Mouse (Mus musculus) forebrain, postnatal 0 days (tissue): ENCODE data around the gene Tecpr2. TPM values are rescaled to one million over a fixed set of nuclear protein-coding genes. Genes with fewer than 3 reads are reported as not detected.

Experiments used
- ATAC-seq: fragments of 200-750 bp; cut with Nextera tagmentation; 2 replicates; pipeline ENCODE4 v1.8.0; 2017; ENCODE audit warnings: mild to moderate bottlenecking, moderate library complexity
- DNase-seq: peaks from one replicate; pipeline ENCODE4 v3.0.0-alpha.2; 2015
- H3K27ac ChIP-seq: fragments of 300-500 bp; sonication (generic); 2 replicates; pipeline ENCODE4 v1.5.1; 2014; ENCODE audit warnings: low read depth, mild to moderate bottlenecking, antibody characterized with exemption, low read length, moderate library complexity, mixed read lengths
- H3K27me3 ChIP-seq: fragments of 300-500 bp; sonication (generic); 2 replicates; pipeline ENCODE4 v1.6.1; 2014; ENCODE audit warnings: mild to moderate bottlenecking, low read length, mixed read lengths; ENCODE audit not compliant: insufficient read depth
- H3K36me3 ChIP-seq: fragments of 300-500 bp; sonication (generic); 2 replicates; pipeline ENCODE4 v1.6.1; 2014; ENCODE audit warnings: mild to moderate bottlenecking, moderate library complexity; ENCODE audit not compliant: insufficient read depth
- H3K4me1 ChIP-seq: fragments of 300-500 bp; sonication (generic); 2 replicates; pipeline ENCODE4 v1.6.1; 2014; ENCODE audit warnings: antibody characterized with exemption; ENCODE audit not compliant: insufficient read depth
- H3K4me2 ChIP-seq: fragments of 300-500 bp; sonication (generic); 2 replicates; pipeline ENCODE4 v1.6.1; 2014; ENCODE audit warnings: low read depth, mild to moderate bottlenecking, moderate library complexity
- H3K4me3 ChIP-seq: fragments of 300-500 bp; sonication (generic); 2 replicates; pipeline ENCODE4 v1.5.1; 2014; ENCODE audit warnings: low read depth, low read length, mixed read lengths
- H3K9ac ChIP-seq: fragments of 300-500 bp; sonication (generic); 2 replicates; pipeline ENCODE4 v1.6.1; 2014; ENCODE audit warnings: mild to moderate bottlenecking
- H3K9me3 ChIP-seq: fragments of 300-500 bp; sonication (generic); 2 replicates; pipeline ENCODE4 v1.6.1; 2016; ENCODE audit warnings: low read length
- CTCF ChIP-seq: sonication (generic); IDR thresholded peaks from 2 replicates; pipeline ENCODE4 v1.5.1; 2016; ENCODE audit warnings: antibody characterized with exemption, control low read depth, low read depth
- WGBS: fragments of 180-500 bp; shearing (Covaris S2); extraction: QIAGEN DNeasy Blood & Tissue Kit; methylation state at CpG from one replicate; pipeline ENCODE4 v1.1.7; 2014; 5-methylcytosine and 5-hydroxymethylcytosine counted together
- polyA plus RNA-seq: library from polyadenylated mRNA; unstranded; fragments of >200 nt; fragmentation: Nextera tagmentation; extraction: Ambion mirVana; gene quantifications from 2 replicates; pipeline ENCODE4 v1.2.1, GENCODE M21; 2015
- total RNA-seq: library from RNA; depleted of rRNA; stranded (reverse); fragments of >200 nt; gene quantifications from 2 replicates; pipeline ENCODE4 v1.2.3, GENCODE M21; 2014; rRNA removed

Tecpr2 gene
- total and polyA plus RNA-seq, 2 experiments from 2014 or later = 5.6 to 25.6 TPM

- no peak overlapping the region for H3K9ac ChIP-seq
- DNase-seq (no peak), ATAC-seq (no peak)
- H3K4me3 ChIP-seq = no peak overlapping the region
- no peak overlapping the region for H3K27ac ChIP-seq
- no peak for TF ChIP-seq CTCF
- H3K4me2 ChIP-seq = no peak overlapping the region
- no peaks in the 10 kb centered on the region for H3K27me3 ChIP-seq
- no peaks in the 10 kb centered on the region for H3K36me3 ChIP-seq
- H3K9me3 ChIP-seq = no peaks in the 10 kb centered on the region
- 66% methylated on average over 6 of the region's 6 CpGs for WGBS
- H3K4me1 ChIP-seq = no peaks in the 10 kb centered on the region
Observed at GRCm38 (mm10) chr12:111009615-111010257, 120.7 kb downstream of the Tecpr2 start.

DNA sequence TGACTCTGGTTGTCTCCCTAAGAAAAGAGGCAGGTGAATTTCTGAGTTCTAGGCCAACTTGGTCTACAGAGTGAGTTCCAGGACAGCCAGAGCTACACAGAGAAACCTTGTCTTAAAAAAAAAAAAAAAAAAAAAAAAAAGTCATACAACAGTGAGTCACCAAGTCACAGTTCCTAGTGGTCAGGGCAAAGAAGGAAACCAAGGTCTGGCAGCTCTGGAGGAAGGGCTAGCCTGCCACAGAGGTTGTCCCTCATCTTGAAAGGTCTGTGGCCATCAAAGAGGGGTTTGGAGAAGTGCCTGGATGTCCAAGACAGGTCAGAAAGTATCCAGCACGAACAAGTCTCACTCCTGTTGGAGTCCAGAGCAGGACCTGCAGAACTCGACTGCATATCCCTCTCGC, 127.7 kb downstream of the Tecpr2 start:
- ATAC-seq = no peak
- H3K4me3 ChIP-seq = no peak overlapping the region
- no peak overlapping the region for H3K27ac ChIP-seq
- TF ChIP-seq CTCF = no peak
- H3K9me3 ChIP-seq = no peaks in the 10 kb centered on the region
- H3K36me3 ChIP-seq = no peaks in the 10 kb centered on the region
- no peaks in the 10 kb centered on the region for H3K4me1 ChIP-seq
- H3K4me2 ChIP-seq = no peak overlapping the region
- WGBS = 84% methylated on average over 3 of the region's 3 CpGs
- DNase-seq = no peak
- H3K9ac ChIP-seq = no peak overlapping the region
- no peaks in the 10 kb centered on the region for H3K27me3 ChIP-seq

GRCm38 (mm10) chr12:111018068-111018467, 129.0 kb downstream of the Tecpr2 start:
- Histone ChIP-seq H3K4me2 (no peak overlapping the region), H3K27me3 (no peaks in the 10 kb centered on the region), H3K4me3 (no peak overlapping the region), H3K9ac (no peak overlapping the region), H3K36me3 (no peaks in the 10 kb centered on the region), H3K9me3 (no peaks in the 10 kb centered on the region), H3K4me1 (no peaks in the 10 kb centered on the region), H3K27ac (no peak overlapping the region)
- ATAC-seq = no peak
- DNase-seq = no peak
- no peak for TF ChIP-seq CTCF
- WGBS = 91% methylated on average over 11 of the region's 11 CpGs

- Histone ChIP-seq H3K4me3 (no peak overlapping the region), H3K9ac (no peak overlapping the region), H3K9me3 (no peaks in the 10 kb centered on the region), H3K4me2 (no peak overlapping the region), H3K4me1 (no peaks in the 10 kb centered on the region), H3K36me3 (no peaks in the 10 kb centered on the region), H3K27ac (no peak overlapping the region), H3K27me3 (no peaks in the 10 kb centered on the region)
- ATAC-seq (no peak), DNase-seq (no peak)
- TF ChIP-seq CTCF = no peak
- WGBS = 93% methylated on average over 2 of the region's 2 CpGs
Observed at GRCm38 (mm10) chr12:111019086-111019485, 130.0 kb downstream of the Tecpr2 start.

GRCm38 (mm10) chr12:111021138-111021537, 132.1 kb downstream of the Tecpr2 start:
- Histone ChIP-seq H3K4me3 (no peak overlapping the region), H3K9ac (no peak overlapping the region), H3K27me3 (no peaks in the 10 kb centered on the region), H3K27ac (no peak overlapping the region), H3K36me3 (no peaks in the 10 kb centered on the region), H3K4me1 (no peaks in the 10 kb centered on the region), H3K9me3 (no peaks in the 10 kb centered on the region), H3K4me2 (no peak overlapping the region)
- DNase-seq (no peak), ATAC-seq (no peak)
- 23% methylated on average over 1 of the region's 1 CpGs for WGBS
- TF ChIP-seq CTCF = no peak

DNA sequence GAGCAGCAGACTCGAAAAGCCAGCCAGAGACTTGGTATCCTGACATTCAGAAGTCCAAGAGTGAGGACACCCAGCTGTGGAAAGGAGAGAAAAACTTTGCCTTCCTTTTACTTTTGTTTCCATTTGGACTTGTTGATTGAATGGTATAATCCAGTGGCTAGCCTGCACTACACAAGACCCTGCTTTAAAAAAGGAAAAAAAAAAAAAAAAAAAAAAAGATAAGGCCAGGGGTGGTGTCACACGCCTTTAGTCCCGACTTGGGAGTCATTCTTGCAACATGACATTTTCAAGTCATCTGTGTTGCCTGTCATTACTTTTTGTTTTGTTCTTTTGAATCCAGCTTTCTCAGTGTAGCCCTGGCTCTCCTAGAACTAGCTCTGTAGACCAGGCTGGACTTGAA, 132.5 kb downstream of the Tecpr2 start:
- no peaks in the 10 kb centered on the region for H3K9me3 ChIP-seq
- H3K36me3 ChIP-seq = no peaks in the 10 kb centered on the region
- H3K4me1 ChIP-seq = no peaks in the 10 kb centered on the region
- DNase-seq = no peak
- H3K27ac ChIP-seq = no peak overlapping the region
- WGBS = 69% methylated on average over 3 of the region's 3 CpGs
- no peak for TF ChIP-seq CTCF
- no peak overlapping the region for H3K4me3 ChIP-seq
- H3K9ac ChIP-seq = no peak overlapping the region
- H3K4me2 ChIP-seq = no peak overlapping the region
- H3K27me3 ChIP-seq = no peaks in the 10 kb centered on the region
- no peak for ATAC-seq

Other genes starting within 250 kb of the Tecpr2 start
- not detected in 2 replicates for gene 1700001K19Rik, start 206.6 kb upstream of the Tecpr2 start, total RNA-seq
- gene 1700001K19Rik, start 206.6 kb upstream of the Tecpr2 start, polyA plus RNA-seq = not detected in 2 replicates
- gene Hsp90aa1, start 186.5 kb upstream of the Tecpr2 start, total RNA-seq = 703 and 720 TPM in 2 replicates
- 1,123 and 1,324 TPM in 2 replicates for gene Hsp90aa1, start 186.5 kb upstream of the Tecpr2 start, polyA plus RNA-seq
- 33.3 and 40.3 TPM in 2 replicates for gene Wdr20, start 151.3 kb upstream of the Tecpr2 start, total RNA-seq
- gene Wdr20, start 151.3 kb upstream of the Tecpr2 start, polyA plus RNA-seq = 12.3 and 17.0 TPM in 2 replicates
- 12.8 and 20.5 TPM in 2 replicates for gene Mok, start 48.3 kb upstream of the Tecpr2 start, total RNA-seq
- gene Mok, start 48.3 kb upstream of the Tecpr2 start, polyA plus RNA-seq = 20.6 and 22.1 TPM in 2 replicates
- gene Zfp839, start 39.0 kb upstream of the Tecpr2 start, total RNA-seq = 4.5 and 5.9 TPM in 2 replicates
- gene Zfp839, start 39.0 kb upstream of the Tecpr2 start, polyA plus RNA-seq = 0.63 and 2.4 TPM in 2 replicates
- 93.6 and 116 TPM in 2 replicates for gene Cinp, start 119 bp upstream of the Tecpr2 start, total RNA-seq
- gene Cinp, start 119 bp upstream of the Tecpr2 start, polyA plus RNA-seq = 82.2 and 92.3 TPM in 2 replicates
- gene Ankrd9, start 89.8 kb downstream of the Tecpr2 start, total RNA-seq = 7.6 and 8.7 TPM in 2 replicates
- 7.8 and 10.2 TPM in 2 replicates for gene Ankrd9, start 89.8 kb downstream of the Tecpr2 start, polyA plus RNA-seq
- 14.0 and 16.2 TPM in 2 replicates for gene Rcor1, start 150.1 kb downstream of the Tecpr2 start, total RNA-seq
- gene Rcor1, start 150.1 kb downstream of the Tecpr2 start, polyA plus RNA-seq = 3.2 and 4.3 TPM in 2 replicates